Mouse (Mus musculus): ENCODE data around the gene Farp2.

DNA sequence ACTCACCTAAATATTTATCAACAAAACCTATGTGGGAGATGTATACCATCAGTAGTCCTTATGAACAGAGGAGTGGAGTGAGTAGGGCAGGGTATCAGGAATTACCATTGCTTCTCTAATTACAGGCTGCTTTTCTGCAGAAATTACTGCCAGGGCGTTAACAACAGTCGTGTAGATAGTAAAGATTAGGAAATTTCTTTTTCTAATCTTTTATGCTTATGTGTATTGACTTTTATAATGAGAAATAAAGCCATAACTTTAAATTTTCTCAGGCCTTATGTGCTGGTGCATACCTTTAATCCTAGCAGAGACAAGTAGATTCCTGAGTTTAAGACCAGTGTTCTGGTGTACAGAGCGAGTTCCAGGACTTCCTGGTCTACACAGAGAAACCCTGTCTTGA, 52.9 kb downstream of the Farp2 start:
- no peak for TF ChIP-seq CTCF (IDR thresholded peaks at IDR 0.05; ENCODE audit: low read depth)
- no peak for TF ChIP-seq EP300 (IDR thresholded peaks at IDR 0.05; ENCODE audit: low read depth)

All from heart, postnatal 0 days (tissue).